Mouse (Mus musculus) forebrain, embryonic 13.5 days (tissue): ENCODE results near the gene Patz1. TPM values are rescaled to one million over a fixed set of nuclear protein-coding genes. Genes with fewer than 3 reads are reported as not detected.
A peak's percentile ranks its signal among the peaks of the same experiment; 100 is the strongest.

Experiments
- ATAC-seq: fragments of 200-750 bp; cut with Nextera tagmentation; 2 replicates; pipeline ENCODE4 v1.8.0; 2017
- H3K27ac ChIP-seq: fragments of 300-500 bp; sonication (generic); 2 replicates; pipeline ENCODE4 v1.5.1; 2015; ENCODE audit warnings: inconsistent platforms, mild to moderate bottlenecking, moderate library complexity
- H3K27me3 ChIP-seq: fragments of 300-500 bp; sonication (generic); 2 replicates; pipeline ENCODE4 v1.6.1; 2015; ENCODE audit warnings: mild to moderate bottlenecking, inconsistent platforms
- H3K36me3 ChIP-seq: fragments of 300-500 bp; sonication (generic); 2 replicates; pipeline ENCODE4 v1.6.1; 2015; ENCODE audit warnings: mild to moderate bottlenecking, inconsistent platforms; ENCODE audit not compliant: poor library complexity, severe bottlenecking
- H3K4me1 ChIP-seq: fragments of 300-500 bp; sonication (generic); 2 replicates; pipeline ENCODE4 v1.6.1; 2015; ENCODE audit warnings: inconsistent platforms
- H3K4me2 ChIP-seq: fragments of 300-500 bp; sonication (generic); 2 replicates; pipeline ENCODE4 v1.6.1; 2015; ENCODE audit warnings: inconsistent platforms, mild to moderate bottlenecking, moderate library complexity
- H3K4me3 ChIP-seq: fragments of 300-500 bp; sonication (generic); 2 replicates; pipeline ENCODE4 v1.5.1; 2015; ENCODE audit warnings: mild to moderate bottlenecking, inconsistent platforms
- H3K9ac ChIP-seq: fragments of 300-500 bp; sonication (generic); 2 replicates; pipeline ENCODE4 v1.6.1; 2015; ENCODE audit warnings: mild to moderate bottlenecking, inconsistent platforms
- H3K9me3 ChIP-seq: fragments of 300-500 bp; sonication (generic); replicated peaks from 2 replicates; pipeline ENCODE4 v1.6.1; 2016; ENCODE audit warnings: inconsistent platforms
- WGBS: fragments of 180-500 bp; shearing (Covaris S2); methylation state at CpG from one replicate; pipeline ENCODE4 v1.1.7; 2015; 5-methylcytosine and 5-hydroxymethylcytosine counted together
- polyA plus RNA-seq: library from polyadenylated mRNA; unstranded; fragments of >200 nt; fragmentation: Nextera tagmentation; extraction: Ambion mirVana; gene quantifications from 2 replicates; pipeline ENCODE4 v1.2.1, GENCODE M21; 2015

Gene Patz1
- polyA plus RNA-seq = 77.6 and 85.1 TPM in 2 replicates

DNA sequence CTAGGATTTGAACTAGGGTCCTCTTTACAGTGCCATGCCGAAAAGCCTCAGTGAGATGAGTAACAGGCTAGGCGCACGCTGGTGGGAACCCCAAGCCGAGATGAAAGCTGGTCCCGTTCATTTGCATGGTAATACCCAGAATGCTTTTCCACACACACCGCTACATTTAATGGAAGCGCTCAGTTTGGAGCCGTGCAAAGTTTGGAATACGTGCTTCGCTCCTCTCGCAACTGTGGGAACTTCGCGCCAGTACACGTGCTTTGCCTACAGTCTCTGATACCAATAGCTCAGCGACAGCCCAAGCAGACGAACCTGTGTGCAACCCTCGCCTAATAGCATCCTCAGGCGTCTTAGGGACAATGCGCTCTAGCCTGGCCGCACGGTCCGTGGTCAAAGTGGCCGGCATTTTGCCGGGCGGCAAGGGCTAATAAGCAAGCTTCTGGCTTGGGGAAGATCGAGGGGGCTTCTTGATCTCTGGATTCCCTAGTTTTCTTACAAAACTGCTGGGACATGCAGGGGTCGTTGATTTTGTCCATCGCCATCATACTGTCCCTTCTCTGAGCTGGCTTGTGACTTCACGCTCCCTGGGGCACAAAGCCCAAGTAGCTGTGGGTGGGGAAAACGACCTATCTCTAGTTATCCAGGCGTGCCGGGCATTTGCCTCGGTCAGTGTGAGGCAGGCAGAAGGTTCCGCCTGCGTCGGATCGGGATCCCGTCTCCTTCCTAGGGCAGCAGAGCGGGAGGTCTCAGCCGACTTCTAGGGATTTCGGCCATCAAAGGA is at the start of gene Patz1:
Gene Patz1 (plus strand): TSS at position 354 of the 781 bp plus-strand sequence.
- no peaks in the 10 kb centered on the region for H3K27me3 ChIP-seq
- peak within 1 kb of the TSS; percentile 100 for H3K27ac ChIP-seq
- 0 out of 2 replicates have a peak, but pooled peaks have one; percentile 8 for ATAC-seq
- peak within 1 kb of the TSS; percentile 100 for H3K4me2 ChIP-seq
- peak within 1 kb of the TSS; percentile 95 for H3K9ac ChIP-seq
- WGBS = under 1% methylated on average over 41 of the region's 41 CpGs
- H3K9me3 ChIP-seq = no peaks in the 10 kb centered on the region
- peaks cover 38% of the 10 kb centered on the region for H3K4me1 ChIP-seq
- peaks cover 8% of the 10 kb centered on the region for H3K36me3 ChIP-seq
- H3K4me3 ChIP-seq = peak within 1 kb of the TSS; percentile 86

DNA sequence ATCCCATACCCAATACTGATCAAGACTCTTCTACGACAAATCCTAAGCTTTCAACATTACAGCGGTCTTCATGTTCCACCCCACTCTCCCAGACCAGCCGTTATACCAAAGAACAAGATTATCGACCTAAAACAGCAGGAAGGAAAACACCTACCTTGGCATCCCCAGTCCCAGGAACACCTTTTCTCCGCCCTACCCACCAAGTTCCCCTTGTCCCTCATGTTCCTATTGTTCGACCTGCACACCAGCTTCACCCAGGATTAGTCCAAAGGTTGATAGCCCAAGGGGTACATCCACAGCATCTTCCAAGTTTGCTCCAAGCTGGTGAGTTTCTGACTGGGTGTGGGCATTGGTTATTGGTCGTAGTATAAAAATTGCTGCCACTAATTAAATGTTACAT is 46.3 kb upstream of the Patz1 start:
- Histone ChIP-seq H3K9ac (no peak overlapping the region), H3K4me3 (no peak overlapping the region), H3K27me3 (no peaks in the 10 kb centered on the region), H3K9me3 (no peaks in the 10 kb centered on the region), H3K27ac (no peak overlapping the region), H3K36me3 (peaks cover 91% of the 10 kb centered on the region), H3K4me2 (no peak overlapping the region), H3K4me1 (no peaks in the 10 kb centered on the region)
- no peak for ATAC-seq
- 89% methylated on average over 7 of the region's 7 CpGs for WGBS

- WGBS = 91% methylated on average over 4 of the region's 4 CpGs
- no peak for ATAC-seq
- Histone ChIP-seq H3K4me2 (no peak overlapping the region), H3K36me3 (peaks cover 92% of the 10 kb centered on the region), H3K9ac (no peak overlapping the region), H3K27me3 (no peaks in the 10 kb centered on the region), H3K4me3 (no peak overlapping the region), H3K9me3 (no peaks in the 10 kb centered on the region), H3K27ac (no peak overlapping the region), H3K4me1 (no peaks in the 10 kb centered on the region)
These were observed 44.9 kb upstream of the Patz1 start for GRCm38 (mm10) chr11:3243771-3244170.

DNA sequence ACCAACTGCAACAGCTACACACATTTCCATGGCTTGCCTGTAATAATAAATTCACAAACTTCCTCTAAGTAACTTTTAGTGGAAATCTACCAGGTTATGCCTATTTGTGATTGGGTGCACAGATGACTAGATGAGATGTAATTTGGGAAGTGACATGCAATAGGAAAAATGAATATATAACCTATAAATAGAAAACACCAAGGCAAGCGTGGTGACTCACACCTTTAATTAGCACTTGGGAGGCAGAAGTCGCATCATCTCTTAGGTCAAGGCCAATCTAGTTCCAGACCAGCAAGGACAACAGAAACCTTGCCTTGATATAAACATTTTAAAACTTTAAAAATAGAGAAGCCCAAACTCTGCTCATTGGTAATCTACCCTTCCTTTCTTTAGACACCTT is 41.3 kb upstream of the Patz1 start:
- Histone ChIP-seq H3K4me3 (no peak overlapping the region), H3K27ac (no peak overlapping the region), H3K36me3 (peaks cover 93% of the 10 kb centered on the region), H3K27me3 (no peaks in the 10 kb centered on the region), H3K4me2 (no peak overlapping the region), H3K9ac (no peak overlapping the region), H3K4me1 (no peaks in the 10 kb centered on the region), H3K9me3 (no peaks in the 10 kb centered on the region)
- WGBS = 92% methylated on average over 2 of the region's 2 CpGs
- no peak for ATAC-seq

- no peak overlapping the region for H3K9ac ChIP-seq
- no peaks in the 10 kb centered on the region for H3K9me3 ChIP-seq
- H3K4me1 ChIP-seq = peaks cover 16% of the 10 kb centered on the region
- no peak overlapping the region for H3K4me2 ChIP-seq
- WGBS = 94% methylated on average over 1 of the region's 1 CpGs
- H3K36me3 ChIP-seq = peaks cover 93% of the 10 kb centered on the region
- no peak overlapping the region for H3K27ac ChIP-seq
- no peaks in the 10 kb centered on the region for H3K27me3 ChIP-seq
- no peak overlapping the region for H3K4me3 ChIP-seq
- no peak for ATAC-seq
These were observed 29.1 kb upstream of the Patz1 start for GRCm38 (mm10) chr11:3259537-3259936.

DNA sequence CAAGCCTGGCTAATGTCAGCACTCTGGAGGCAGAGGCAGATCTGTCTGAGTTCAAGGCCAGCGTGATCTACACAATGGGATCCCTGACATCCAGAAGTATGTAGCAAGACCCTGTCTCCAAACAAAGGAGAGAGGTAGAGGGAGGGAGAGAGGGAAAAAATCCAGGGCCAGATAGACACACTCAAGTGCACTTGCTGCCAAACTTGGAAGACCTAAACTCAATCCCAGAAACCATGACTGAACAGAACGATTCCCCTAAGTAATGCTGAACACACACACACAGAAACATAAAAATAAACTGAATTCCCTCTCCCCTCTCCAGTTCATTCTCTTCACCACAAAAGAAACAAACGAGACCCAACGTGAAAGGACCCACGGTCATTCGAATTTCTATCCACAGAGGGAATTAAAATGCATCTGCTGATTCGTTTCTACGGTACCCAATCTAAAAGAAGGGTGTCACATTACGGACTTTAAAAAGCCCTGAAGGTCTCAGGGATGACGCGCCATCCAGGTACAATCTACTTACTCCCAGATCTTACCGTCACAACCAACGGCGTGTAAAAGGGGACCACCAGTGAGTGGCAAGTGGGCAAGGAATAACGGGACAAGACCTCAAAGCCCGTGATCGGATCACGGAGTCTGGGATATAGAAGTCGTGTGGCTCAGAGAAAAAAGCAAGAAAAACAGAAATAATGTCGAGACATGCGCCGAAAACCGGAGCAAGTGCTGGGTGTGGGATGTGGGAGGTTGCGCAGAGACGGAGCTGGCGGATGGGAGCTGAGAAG is 23.2 kb upstream of the Patz1 start:
- peak overlapping the region; percentile 94 for H3K27ac ChIP-seq
- WGBS = under 1% methylated on average over 26 of the region's 26 CpGs
- H3K4me3 ChIP-seq = peak overlapping the region; percentile 93
- H3K27me3 ChIP-seq = no peaks in the 10 kb centered on the region
- no peaks in the 10 kb centered on the region for H3K9me3 ChIP-seq
- peak overlapping the region; percentile 86 for H3K4me2 ChIP-seq
- 0 out of 2 replicates have a peak, but pooled peaks have one; percentile 0 for ATAC-seq
- peak overlapping the region; percentile 99 for H3K9ac ChIP-seq
- peaks cover 38% of the 10 kb centered on the region for H3K36me3 ChIP-seq
- peaks cover 29% of the 10 kb centered on the region for H3K4me1 ChIP-seq

DNA sequence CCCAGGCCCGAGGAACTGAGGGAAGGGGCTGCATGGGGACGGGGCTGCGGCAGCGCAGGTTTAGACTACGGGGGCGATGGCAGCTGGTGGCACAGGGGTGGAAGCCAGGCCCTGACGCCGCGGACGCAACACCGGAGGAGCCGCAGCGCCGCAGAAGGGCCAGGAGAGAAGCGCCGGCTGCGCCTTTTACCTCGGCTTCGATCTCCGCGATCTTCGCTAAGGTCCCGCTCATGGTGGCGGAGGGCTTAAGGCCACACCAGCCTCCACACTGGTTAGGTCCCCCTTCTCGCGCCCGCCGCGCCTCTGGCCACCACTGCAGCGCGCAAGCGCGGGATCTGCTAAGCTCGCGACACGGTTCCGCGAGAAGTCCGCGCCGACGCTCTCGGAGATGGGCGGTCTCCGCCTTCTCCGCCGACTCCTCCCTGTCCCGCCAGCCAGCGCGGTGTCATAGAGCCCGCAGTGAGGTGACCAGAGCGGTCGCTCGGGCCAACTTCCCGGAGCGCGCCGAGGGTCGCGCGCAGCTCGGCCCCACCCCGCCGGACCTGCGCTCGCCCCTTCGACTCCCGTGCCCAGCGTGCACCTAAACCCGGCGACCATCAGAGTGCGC is 22.5 kb upstream of the Patz1 start, which contains the start of gene Drg1:
Gene Drg1 (minus strand): TSS at position 337 of the 607 bp plus-strand sequence.
- peaks cover 31% of the 10 kb centered on the region for H3K36me3 ChIP-seq
- WGBS = under 1% methylated on average over 66 of the region's 72 CpGs
- no peaks in the 10 kb centered on the region for H3K27me3 ChIP-seq
- H3K9me3 ChIP-seq = no peaks in the 10 kb centered on the region
- ATAC-seq = peak; percentile 99
- H3K27ac ChIP-seq = peak within 1 kb of the TSS; percentile 94
- peaks cover 29% of the 10 kb centered on the region for H3K4me1 ChIP-seq
- peak within 1 kb of the TSS; percentile 93 for H3K4me3 ChIP-seq
- peak within 1 kb of the TSS; percentile 99 for H3K9ac ChIP-seq
- peak within 1 kb of the TSS; percentile 86 for H3K4me2 ChIP-seq

- Histone ChIP-seq H3K27me3 (no peaks in the 10 kb centered on the region), H3K4me1 (peaks cover 29% of the 10 kb centered on the region), H3K9ac (peak overlapping the region; percentile 99), H3K9me3 (no peaks in the 10 kb centered on the region), H3K36me3 (peaks cover 22% of the 10 kb centered on the region), H3K4me2 (peak overlapping the region; percentile 86), H3K27ac (peak overlapping the region; percentile 94), H3K4me3 (peak overlapping the region; percentile 93)
- 61% methylated on average over 7 of the region's 7 CpGs for WGBS
- ATAC-seq = no peak
These were observed 21.5 kb upstream of the Patz1 start for GRCm38 (mm10) chr11:3267133-3267532.

GRCm38 (mm10) chr11:3269241-3269640 is 19.4 kb upstream of the Patz1 start:
- Histone ChIP-seq H3K9ac (no peak overlapping the region), H3K4me3 (no peak overlapping the region), H3K9me3 (no peaks in the 10 kb centered on the region), H3K4me1 (peaks cover 15% of the 10 kb centered on the region), H3K27me3 (no peaks in the 10 kb centered on the region), H3K4me2 (no peak overlapping the region), H3K36me3 (peaks cover 1% of the 10 kb centered on the region; the same call in 1 of the 2 replicates), H3K27ac (no peak overlapping the region)
- WGBS = 27% methylated on average over 4 of the region's 4 CpGs
- ATAC-seq = no peak

GRCm38 (mm10) chr11:3278351-3278750 is 10.3 kb upstream of the Patz1 start:
- H3K27ac ChIP-seq = no peak overlapping the region
- H3K4me3 ChIP-seq = no peak overlapping the region
- peaks cover 8% of the 10 kb centered on the region; the same call in 1 of the 2 replicates for H3K9me3 ChIP-seq
- H3K4me1 ChIP-seq = no peaks in the 10 kb centered on the region
- ATAC-seq = no peak
- H3K9ac ChIP-seq = no peak overlapping the region
- 71% methylated on average over 5 of the region's 5 CpGs for WGBS
- no peaks in the 10 kb centered on the region for H3K36me3 ChIP-seq
- no peak overlapping the region for H3K4me2 ChIP-seq
- no peaks in the 10 kb centered on the region for H3K27me3 ChIP-seq

DNA sequence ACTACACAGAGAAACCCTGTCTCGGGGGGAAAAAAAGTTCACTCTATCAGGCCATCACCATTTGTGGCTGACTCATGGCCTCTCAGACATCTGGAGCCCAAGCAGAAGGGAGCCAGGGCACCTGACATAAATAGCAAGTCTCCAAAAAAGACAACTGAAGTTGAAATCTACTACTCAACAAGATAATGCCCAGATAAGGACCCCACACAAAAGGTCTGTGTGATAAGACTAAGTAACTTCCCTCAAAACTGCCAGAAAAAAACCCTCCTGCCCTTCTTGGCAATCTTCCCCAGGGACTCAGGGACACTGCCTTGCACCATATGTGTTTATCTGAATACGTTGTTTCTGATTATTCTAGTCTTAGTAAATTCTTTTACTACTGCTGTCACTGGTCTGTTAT is 8.9 kb upstream of the Patz1 start:
- WGBS = 80% methylated on average over 2 of the region's 2 CpGs

GRCm38 (mm10) chr11:3282887-3283286 is 5.8 kb upstream of the Patz1 start:
- Histone ChIP-seq H3K4me1 (peaks cover 11% of the 10 kb centered on the region), H3K36me3 (no peaks in the 10 kb centered on the region), H3K27me3 (no peaks in the 10 kb centered on the region), H3K4me2 (no peak overlapping the region), H3K4me3 (no peak overlapping the region), H3K9ac (no peak overlapping the region), H3K9me3 (peaks cover 8% of the 10 kb centered on the region; the same call in 1 of the 2 replicates), H3K27ac (no peak overlapping the region)
- WGBS = 91% methylated on average over 6 of the region's 6 CpGs
- no peak for ATAC-seq

More for the DNA sequence above, 8.9 kb upstream of the Patz1 start:
- Histone ChIP-seq H3K9ac (no peak overlapping the region), H3K4me1 (no peaks in the 10 kb centered on the region), H3K4me3 (no peak overlapping the region), H3K36me3 (no peaks in the 10 kb centered on the region), H3K9me3 (peaks cover 8% of the 10 kb centered on the region; the same call in 1 of the 2 replicates), H3K27ac (no peak overlapping the region), H3K27me3 (no peaks in the 10 kb centered on the region), H3K4me2 (no peak overlapping the region)
- ATAC-seq = no peak
